Mouse (Mus musculus) CH12.LX (cell line): ENCODE results near the gene Tshz3. TPM values are rescaled to one million over a fixed set of nuclear protein-coding genes. Genes with fewer than 3 reads are reported as not detected.

ENCODE experiments used
- DNase-seq: peaks from one replicate; pipeline ENCODE4 v3.0.0-alpha.2; 2013; ENCODE audit errors: extremely low read depth
- H3K27ac ChIP-seq: 2 replicates; pipeline ENCODE4 v1.5.1; 2012; ENCODE audit warnings: low read depth, mild to moderate bottlenecking, control low read depth, moderate library complexity; ENCODE audit not compliant: insufficient read depth
- H3K27me3 ChIP-seq: replicated peaks from 2 replicates; pipeline ENCODE3; 2012; ENCODE audit warnings: inconsistent platforms
- H3K36me3 ChIP-seq, 2 experiments: replicated peaks in 1 of 2; 2 replicates each; pipeline versions ENCODE3 to v1.6.1; 2012; ENCODE audit warnings: inconsistent platforms in 1 of 2, low read length in 1 of 2, mild to moderate bottlenecking in 1 of 2, mixed read lengths in 1 of 2, moderate library complexity in 1 of 2; ENCODE audit not compliant: control insufficient read depth in 1 of 2, insufficient read depth in 1 of 2
- H3K4me1 ChIP-seq, 2 experiments: 2 replicates each; pipeline ENCODE4 v1.6.1; 2012; ENCODE audit warnings: inconsistent platforms in 1 of 2, moderate library complexity in 1 of 2; ENCODE audit not compliant: insufficient read depth in 2 of 2, control insufficient read depth in 1 of 2
- H3K4me2 ChIP-seq: 2 replicates; pipeline ENCODE4 v1.6.1; 2012; ENCODE audit warnings: low read depth, mild to moderate bottlenecking, control low read depth; ENCODE audit not compliant: poor library complexity, insufficient read depth, severe bottlenecking
- H3K4me3 ChIP-seq, 3 experiments: fragments of 150-350 bp in 1 of 3; sonication (generic) in 1 of 3; replicated peaks in 1 of 3; 2 replicates each; pipeline versions ENCODE3 to v1.5.1; 2011 to 2012; ENCODE audit warnings: low read depth in 2 of 3, low read length in 2 of 3, mild to moderate bottlenecking in 2 of 3, moderate library complexity in 2 of 3, control low read depth in 1 of 3, improper control_type of control experiment in 1 of 3, inconsistent platforms in 1 of 3, mixed read lengths in 1 of 3; ENCODE audit not compliant: poor library complexity in 1 of 3
- H3K79me2 ChIP-seq: replicated peaks from 2 replicates; pipeline ENCODE4 v1.6.1; 2012; ENCODE audit warnings: mild to moderate bottlenecking, moderate library complexity; ENCODE audit not compliant: control insufficient read depth, poor library complexity, insufficient read depth, severe bottlenecking; ENCODE audit errors: extremely low read depth
- H3K9ac ChIP-seq: 2 replicates; pipeline ENCODE4 v1.6.1; 2012; ENCODE audit warnings: low read depth, mild to moderate bottlenecking, control low read depth, moderate library complexity; ENCODE audit not compliant: insufficient read depth
- H3K9me3 ChIP-seq: replicated peaks from 2 replicates; pipeline ENCODE3; 2012; ENCODE audit warnings: low read length, inconsistent platforms, mixed read lengths
- BHLHE40 ChIP-seq: IDR thresholded peaks from 2 replicates; pipeline ENCODE4 v1.6.1; 2011; ENCODE audit warnings: mild to moderate bottlenecking, low read depth, low read length, improper control_type of control experiment
- CHD1 ChIP-seq: IDR thresholded peaks from 2 replicates; pipeline ENCODE4 v1.6.1; 2012; ENCODE audit warnings: low read depth, low read length, improper control_type of control experiment, inconsistent platforms
- E2F4 ChIP-seq: IDR thresholded peaks from 2 replicates; pipeline ENCODE4 v1.6.1; 2011; ENCODE audit warnings: low read depth, low read length, improper control_type of control experiment; ENCODE audit not compliant: insufficient replicate concordance
- EP300 ChIP-seq: IDR thresholded peaks from 2 replicates; pipeline ENCODE4 v1.6.1; 2011; ENCODE audit warnings: low read length, improper control_type of control experiment
- ETS1 ChIP-seq: conservative IDR thresholded peaks from 2 replicates; pipeline ENCODE4 v1.6.1; 2012; ENCODE audit warnings: low read depth, mild to moderate bottlenecking, inconsistent platforms, low read length, improper control_type of control experiment, moderate library complexity
- IRF4 ChIP-seq: IDR thresholded peaks from 2 replicates; pipeline ENCODE4 v1.6.1; 2014; ENCODE audit warnings: low read depth, mild to moderate bottlenecking, inconsistent platforms, low read length, improper control_type of control experiment
- KAT2A ChIP-seq: IDR thresholded peaks from 2 replicates; pipeline ENCODE4 v1.6.1; 2012; ENCODE audit warnings: low read length, improper control_type of control experiment, inconsistent platforms; ENCODE audit not compliant: insufficient replicate concordance
- MAFK ChIP-seq: IDR thresholded peaks from 2 replicates; pipeline ENCODE4 v1.6.1; 2011; ENCODE audit warnings: low read length, improper control_type of control experiment; ENCODE audit not compliant: insufficient replicate concordance
- MAX ChIP-seq: IDR thresholded peaks from 2 replicates; pipeline ENCODE4 v1.6.1; 2011; ENCODE audit warnings: low read length, improper control_type of control experiment
- MAZ ChIP-seq: IDR thresholded peaks from 2 replicates; pipeline ENCODE4 v1.6.1; 2012; ENCODE audit warnings: low read depth, mild to moderate bottlenecking, inconsistent platforms, low read length, improper control_type of control experiment, moderate library complexity
- MEF2A ChIP-seq: IDR thresholded peaks from 2 replicates; pipeline ENCODE4 v1.6.1; 2014; ENCODE audit warnings: low read depth, mild to moderate bottlenecking, inconsistent platforms, low read length, improper control_type of control experiment, borderline replicate concordance
- PAX5 ChIP-seq: IDR thresholded peaks from 2 replicates; pipeline ENCODE4 v1.6.1; 2012; ENCODE audit warnings: low read length, inconsistent platforms, mixed read lengths
- POLR2A ChIP-seq: IDR thresholded peaks from 2 replicates; pipeline ENCODE4 v1.6.1; 2011; ENCODE audit warnings: low read depth, mild to moderate bottlenecking, improper control_type of control experiment, low read length
- TBP ChIP-seq: conservative IDR thresholded peaks from 2 replicates; pipeline ENCODE4 v1.6.1; 2011; ENCODE audit warnings: low read depth, low read length, improper control_type of control experiment
- USF2 ChIP-seq: conservative IDR thresholded peaks from 2 replicates; pipeline ENCODE4 v1.6.1; 2011; ENCODE audit warnings: low read depth, low read length, improper control_type of control experiment
- ZNF384 ChIP-seq: IDR thresholded peaks from 2 replicates; pipeline ENCODE4 v1.6.1; 2012; ENCODE audit warnings: low read depth, low read length, improper control_type of control experiment, inconsistent platforms
- dilution Hi-C: fragments of 300-500 bp; cut with MboI; formaldehyde crosslinking; loops from 2 replicates; pipeline ENCODE4 v1.14.3; 2020; ENCODE audit warnings: low sequenced_read_pairs; ENCODE audit not compliant: extremely low pct_unique_long_range_greater_than_20kb, extremely low pct_ligation_motif_present
- in situ Hi-C: fragments of 300-500 bp; cut with MboI; formaldehyde crosslinking; loops from 3 replicates; pipeline ENCODE4 v1.14.3; 2019; ENCODE audit warnings: low sequenced_read_pairs, low pct_ligation_motif_present, low pct_unique_long_range_greater_than_20kb, mixed read lengths
- polyA plus RNA-seq: library from polyadenylated mRNA; unstranded; fragments of >175 nt; gene quantifications from 2 replicates; pipeline ENCODE4 v1.2.1, GENCODE M21; 2012; ENCODE audit warnings: low read depth; ENCODE audit not compliant: insufficient read length
- total RNA-seq, 2 experiments: library from RNA; depleted of rRNA; stranded (reverse); fragments of 300-350 nt in 1 of 2; fragments of >200 nt in 1 of 2; gene quantifications; 2 replicates each; pipeline ENCODE4 v1.2.3; 2012 to 2014

Gene Tshz3
- total and polyA plus RNA-seq, 3 experiments, result not detected

DNA sequence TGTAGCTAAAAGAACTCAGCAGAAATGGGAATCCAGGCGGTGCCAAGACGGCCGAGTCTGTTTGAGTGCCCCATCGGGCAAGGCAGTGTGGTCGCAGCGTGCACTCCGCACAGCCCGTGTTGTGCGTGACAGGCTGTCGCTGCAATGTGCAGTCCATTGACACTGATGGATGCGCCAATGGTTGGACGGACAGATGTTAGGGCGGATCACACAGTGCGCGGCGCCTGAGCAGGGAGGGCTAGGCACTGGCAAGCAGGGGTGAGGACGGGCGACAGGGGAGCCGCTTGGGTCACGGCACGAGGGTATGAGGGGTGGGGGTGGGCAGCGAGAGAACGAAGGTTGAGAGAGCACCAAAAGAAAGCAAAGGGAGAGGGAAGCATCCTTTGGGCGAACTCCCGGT lies 2.6 kb upstream of the Tshz3 start:
- no peak overlapping the region for H3K4me2 ChIP-seq
- H3K27me3 ChIP-seq, result no peaks in the 10 kb centered on the region
- H3K79me2 ChIP-seq, result no peaks in the 10 kb centered on the region
- DNase-seq, result no peak
- H3K4me1 ChIP-seq, result no peaks in the 10 kb centered on the region
- H3K4me3 ChIP-seq, result peak overlapping the region in 1 of 3 experiments; percentile 5
- no peak overlapping the region for H3K27ac ChIP-seq
- in situ Hi-C loops, result no loop called here
- H3K9me3 ChIP-seq, result peaks cover 88% of the 10 kb centered on the region
- no peak for TF ChIP-seq MAX
- no peak overlapping the region for H3K9ac ChIP-seq
- dilution Hi-C loops, result no loop called here
- no peaks in the 10 kb centered on the region for H3K36me3 ChIP-seq

DNA sequence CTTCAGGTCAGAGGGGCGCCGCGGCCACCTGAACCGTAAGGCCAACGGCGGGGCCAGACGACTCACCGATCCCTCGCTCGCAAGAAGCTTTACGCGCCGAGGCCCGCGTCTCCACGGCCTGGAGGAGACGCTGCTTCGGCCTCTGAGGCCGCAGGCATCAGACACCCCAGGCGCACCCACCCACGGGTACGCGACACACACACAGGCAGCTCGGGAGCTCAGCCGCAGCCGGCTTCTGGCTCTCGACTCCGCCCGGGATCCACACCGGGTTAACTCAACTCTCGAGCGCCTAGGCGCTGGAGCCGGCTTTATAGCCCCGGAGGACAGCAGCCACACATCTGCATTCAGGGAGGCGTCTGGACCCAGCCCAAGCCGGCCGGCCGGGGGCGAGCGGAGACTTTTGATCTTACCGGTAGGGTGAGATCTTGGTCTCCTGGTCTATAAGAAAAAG lies 2.1 kb upstream of the Tshz3 start:
- Histone ChIP-seq H3K27ac (no peak overlapping the region), H3K4me2 (no peak overlapping the region), H3K9ac (no peak overlapping the region), H3K27me3 (no peaks in the 10 kb centered on the region), H3K79me2 (no peaks in the 10 kb centered on the region), H3K9me3 (peaks cover 86% of the 10 kb centered on the region), H3K36me3 (no peaks in the 10 kb centered on the region), H3K4me1 (no peaks in the 10 kb centered on the region), H3K4me3 (no peak overlapping the region)
- dilution Hi-C loops (no loop called here), in situ Hi-C loops (no loop called here)
- TF ChIP-seq PAX5 (no peak), USF2 (no peak), KAT2A (no peak), MEF2A (no peak), ETS1 (no peak), ZNF384 (no peak), MAFK (no peak), EP300 (no peak), E2F4 (no peak), TBP (no peak), POLR2A (no peak), MAZ (no peak), IRF4 (no peak), MAX (no peak), BHLHE40 (no peak), CHD1 (no peak)
- no peak for DNase-seq
